18 mouse cellular contexts compared by ENCODE assay signal in genomic region chr6:29820926-29821325, GRCm38 (mm10).
"Had no signal": no experiment of that assay in that cellular context is flagged by ENCODE, and none has a peak within 500 bp of the region (broad histone marks: within the 10 kb centered on the region; RNA-seq: fewer than 3 reads in every experiment).

No protein-coding gene starts in this region.

- H3K4me1 ChIP-seq: liver, embryonic 12.5 days; lung, embryonic 15.5 days; neural tube, embryonic 13.5 days; neural tube, embryonic 15.5 days had no signal

- H3K4me3 ChIP-seq: liver, embryonic 12.5 days; lung, embryonic 15.5 days; midbrain, embryonic 10.5 days; midbrain, embryonic 13.5 days; midbrain, embryonic 15.5 days; myocyte; neural tube, embryonic 13.5 days; neural tube, embryonic 15.5 days had no signal

- H3K27ac ChIP-seq: liver, embryonic 12.5 days; liver, embryonic 14.5 days; lung, embryonic 15.5 days; midbrain, embryonic 10.5 days; midbrain, embryonic 13.5 days; midbrain, embryonic 15.5 days; neural tube, embryonic 13.5 days; neural tube, embryonic 15.5 days had no signal

- H3K27me3 ChIP-seq: liver, embryonic 12.5 days; lung, embryonic 15.5 days; midbrain, embryonic 13.5 days; midbrain, embryonic 15.5 days; neural tube, embryonic 13.5 days; neural tube, embryonic 15.5 days had no signal

- DNase-seq: lung, adult 18-20 months; lung, postnatal 14 days; retina, postnatal 1 day; right cerebral cortex, postnatal 25 days; right cerebral cortex, postnatal 4 days; spleen, adult 18-20 months; thymus, adult 18-20 months; thymus, postnatal 14 days; thymus, postnatal 36 days had no signal

- H3K9me3 ChIP-seq: liver, embryonic 12.5 days; lung, embryonic 15.5 days; midbrain, embryonic 10.5 days; midbrain, embryonic 13.5 days; midbrain, embryonic 15.5 days; neural tube, embryonic 13.5 days; neural tube, embryonic 15.5 days had no signal

- H3K9ac ChIP-seq: liver, embryonic 12.5 days; liver, embryonic 14.5 days; lung, embryonic 15.5 days; midbrain, embryonic 13.5 days; midbrain, embryonic 15.5 days; neural tube, embryonic 13.5 days; neural tube, embryonic 15.5 days had no signal

- H3K4me2 ChIP-seq: liver, embryonic 12.5 days; lung, embryonic 15.5 days; midbrain, embryonic 13.5 days; midbrain, embryonic 15.5 days; neural tube, embryonic 13.5 days; neural tube, embryonic 15.5 days had no signal

- H3K36me3 ChIP-seq: liver, embryonic 12.5 days; lung, embryonic 15.5 days; midbrain, embryonic 13.5 days; midbrain, embryonic 15.5 days had no signal

- ATAC-seq: liver, embryonic 12.5 days; midbrain, embryonic 13.5 days; midbrain, embryonic 15.5 days had no signal
